Mouse (Mus musculus) stomach, embryonic 14.5 days (tissue): Measurements from ENCODE around the gene 4930524B15Rik. TPM values are rescaled to one million over a fixed set of nuclear protein-coding genes. Genes with fewer than 3 reads are reported as not detected.
"Not testable (repeated sequence)": the region's sequence is repeated elsewhere in the genome, so short reads cannot be mapped to it uniquely, and the experiment has no call there.

Source experiments
- ATAC-seq: fragments of 200-750 bp; cut with Nextera tagmentation; 2 replicates; pipeline ENCODE4 v1.8.0; 2017; ENCODE audit warnings: low read depth, moderate TSS enrichment; ENCODE audit not compliant: insufficient number of reproducible peaks, insufficient read depth, low FRiP score
- H3K27ac ChIP-seq: fragments of 300-500 bp; sonication (generic); 2 replicates; pipeline ENCODE4 v1.5.1; 2014; ENCODE audit warnings: mild to moderate bottlenecking, low read length, moderate library complexity, mixed read lengths
- H3K27me3 ChIP-seq: fragments of 300-500 bp; sonication (generic); 2 replicates; pipeline ENCODE4 v1.6.1; 2014; ENCODE audit warnings: low read length, control low read depth, mixed read lengths; ENCODE audit not compliant: control insufficient read depth, insufficient read depth
- H3K36me3 ChIP-seq: fragments of 300-500 bp; sonication (generic); 2 replicates; pipeline ENCODE4 v1.6.1; 2014; ENCODE audit warnings: mild to moderate bottlenecking, control low read depth, low read length, moderate library complexity, mixed read lengths; ENCODE audit not compliant: control insufficient read depth, insufficient read depth
- H3K4me1 ChIP-seq: fragments of 300-500 bp; sonication (generic); 2 replicates; pipeline ENCODE4 v1.6.1; 2014; ENCODE audit warnings: low read length, control low read depth, mixed read lengths; ENCODE audit not compliant: control insufficient read depth, insufficient read depth
- H3K4me2 ChIP-seq: fragments of 300-500 bp; sonication (generic); replicated peaks from 2 replicates; pipeline ENCODE4 v1.6.1; 2014; ENCODE audit warnings: low read depth, low read length, control low read depth
- H3K4me3 ChIP-seq: fragments of 300-500 bp; sonication (generic); 2 replicates; pipeline ENCODE4 v1.5.1; 2014; ENCODE audit warnings: low read depth, low read length, control low read depth
- H3K9ac ChIP-seq: fragments of 300-500 bp; sonication (generic); replicated peaks from 2 replicates; pipeline ENCODE4 v1.6.1; 2014; ENCODE audit warnings: low read depth, mild to moderate bottlenecking, control low read depth, low read length, moderate library complexity, mixed read lengths
- H3K9me3 ChIP-seq: fragments of 300-500 bp; sonication (generic); 2 replicates; pipeline ENCODE4 v1.6.1; 2016; ENCODE audit warnings: low read depth, low read length, control low read depth; ENCODE audit not compliant: control insufficient read depth
- WGBS: fragments of 180-500 bp; shearing (Covaris S2); extraction: QIAGEN DNeasy Blood & Tissue Kit; methylation state at CpG from one replicate; pipeline ENCODE4 v1.1.7; 2014; 5-methylcytosine and 5-hydroxymethylcytosine counted together
- polyA plus RNA-seq: library from polyadenylated mRNA; unstranded; fragments of >200 nt; fragmentation: Nextera tagmentation; extraction: Ambion mirVana; gene quantifications from 2 replicates; pipeline ENCODE4 v1.2.1, GENCODE M21; 2014

Gene 4930524B15Rik
- polyA plus RNA-seq, 1 experiment from 2014 or later: 0.12 TPM

- no peak overlapping the region for H3K9ac ChIP-seq
- no peak overlapping the region for H3K4me3 ChIP-seq
- 0 out of 2 replicates have a peak, but pooled peaks cover 3% of the 10 kb centered on the region for H3K4me1 ChIP-seq
- no peak overlapping the region; the same call in 1 of the 2 replicates for H3K4me2 ChIP-seq
- 5% methylated on average over 11 of the region's 11 CpGs for WGBS
- no peaks in the 10 kb centered on the region for H3K27me3 ChIP-seq
- no peaks in the 10 kb centered on the region for H3K36me3 ChIP-seq
- no peak for ATAC-seq
- no peak overlapping the region for H3K27ac ChIP-seq
- no peaks in the 10 kb centered on the region for H3K9me3 ChIP-seq
Observed at GRCm38 (mm10) chr11:32001181-32001910, 36.0 kb downstream of the 4930524B15Rik start.

GRCm38 (mm10) chr11:32002670-32003072, 37.3 kb downstream of the 4930524B15Rik start:
- no peak overlapping the region for H3K4me3 ChIP-seq
- no peak overlapping the region for H3K9ac ChIP-seq
- no peak overlapping the region; the same call in 1 of the 2 replicates for H3K4me2 ChIP-seq
- H3K9me3 ChIP-seq: no peaks in the 10 kb centered on the region
- H3K27me3 ChIP-seq: no peaks in the 10 kb centered on the region
- 0 out of 2 replicates have a peak, but pooled peaks cover 3% of the 10 kb centered on the region for H3K4me1 ChIP-seq
- 6% methylated on average over 5 of the region's 5 CpGs for WGBS
- H3K27ac ChIP-seq: no peak overlapping the region
- ATAC-seq: no peak
- no peaks in the 10 kb centered on the region for H3K36me3 ChIP-seq

- not testable (repeated sequence) for H3K36me3 ChIP-seq, H3K4me2 ChIP-seq, H3K4me1 ChIP-seq, H3K9ac ChIP-seq, H3K4me3 ChIP-seq, ATAC-seq, H3K27me3 ChIP-seq, H3K27ac ChIP-seq, H3K9me3 ChIP-seq
- WGBS: 82% methylated on average over 3 of the region's 3 CpGs
Observed at GRCm38 (mm10) chr11:32008049-32008448, 42.7 kb downstream of the 4930524B15Rik start.

GRCm38 (mm10) chr11:32008852-32009251, 43.5 kb downstream of the 4930524B15Rik start:
- 75% methylated on average over 3 of the region's 3 CpGs for WGBS

GRCm38 (mm10) chr11:32009961-32010662, 44.7 kb downstream of the 4930524B15Rik start:
- H3K4me1 ChIP-seq: no peaks in the 10 kb centered on the region
- WGBS: 29% methylated on average over 13 of the region's 13 CpGs
- no peaks in the 10 kb centered on the region for H3K9me3 ChIP-seq
- no peak overlapping the region for H3K4me3 ChIP-seq
- H3K9ac ChIP-seq: no peak overlapping the region
- H3K27ac ChIP-seq: no peak overlapping the region
- no peak for ATAC-seq
- no peaks in the 10 kb centered on the region for H3K36me3 ChIP-seq
- no peaks in the 10 kb centered on the region for H3K27me3 ChIP-seq
- no peak overlapping the region for H3K4me2 ChIP-seq

More at GRCm38 (mm10) chr11:32008852-32009251, 43.5 kb downstream of the 4930524B15Rik start:
- Histone ChIP-seq H3K36me3 (no peaks in the 10 kb centered on the region), H3K4me3 (no peak overlapping the region), H3K27ac (no peak overlapping the region), H3K4me2 (no peak overlapping the region), H3K27me3 (no peaks in the 10 kb centered on the region), H3K4me1 (no peaks in the 10 kb centered on the region), H3K9ac (no peak overlapping the region), H3K9me3 (no peaks in the 10 kb centered on the region)
- no peak for ATAC-seq

GRCm38 (mm10) chr11:32010663-32010970, 45.2 kb downstream of the 4930524B15Rik start:
- 58% methylated on average over 5 of the region's 5 CpGs for WGBS
- ATAC-seq: no peak

GRCm38 (mm10) chr11:32011867-32012603, 46.6 kb downstream of the 4930524B15Rik start:
- no peak overlapping the region for H3K9ac ChIP-seq

More at GRCm38 (mm10) chr11:32010663-32010970, 45.2 kb downstream of the 4930524B15Rik start:
- Histone ChIP-seq H3K4me1 (no peaks in the 10 kb centered on the region), H3K27ac (no peak overlapping the region), H3K27me3 (no peaks in the 10 kb centered on the region), H3K4me3 (no peak overlapping the region), H3K9ac (no peak overlapping the region), H3K9me3 (no peaks in the 10 kb centered on the region), H3K4me2 (no peak overlapping the region), H3K36me3 (no peaks in the 10 kb centered on the region)

GRCm38 (mm10) chr11:32013014-32013427, 47.6 kb downstream of the 4930524B15Rik start:
- Histone ChIP-seq H3K27ac (no peak overlapping the region), H3K4me2 (no peak overlapping the region), H3K4me1 (no peaks in the 10 kb centered on the region), H3K9me3 (no peaks in the 10 kb centered on the region), H3K9ac (no peak overlapping the region), H3K4me3 (no peak overlapping the region), H3K27me3 (no peaks in the 10 kb centered on the region), H3K36me3 (no peaks in the 10 kb centered on the region)
- 86% methylated on average over 4 of the region's 4 CpGs for WGBS
- no peak for ATAC-seq

More at GRCm38 (mm10) chr11:32011867-32012603, 46.6 kb downstream of the 4930524B15Rik start:
- Histone ChIP-seq H3K4me3 (no peak overlapping the region), H3K4me1 (no peaks in the 10 kb centered on the region), H3K36me3 (no peaks in the 10 kb centered on the region), H3K27me3 (no peaks in the 10 kb centered on the region), H3K27ac (no peak overlapping the region), H3K9me3 (no peaks in the 10 kb centered on the region), H3K4me2 (no peak overlapping the region)
- 48% methylated on average over 9 of the region's 9 CpGs for WGBS
- no peak for ATAC-seq
